Mouse (Mus musculus) liver, postnatal 0 days (tissue): ENCODE results near the gene Tle6.

Experiments
- CTCF ChIP-seq: sonication (generic); IDR thresholded peaks from 2 replicates; pipeline ENCODE4 v1.5.1; 2016; ENCODE audit warnings: antibody characterized with exemption, low read depth
- EP300 ChIP-seq: IDR thresholded peaks from 2 replicates; pipeline ENCODE4 v1.6.1; 2016; ENCODE audit warnings: antibody characterized with exemption, low read depth, mild to moderate bottlenecking

DNA sequence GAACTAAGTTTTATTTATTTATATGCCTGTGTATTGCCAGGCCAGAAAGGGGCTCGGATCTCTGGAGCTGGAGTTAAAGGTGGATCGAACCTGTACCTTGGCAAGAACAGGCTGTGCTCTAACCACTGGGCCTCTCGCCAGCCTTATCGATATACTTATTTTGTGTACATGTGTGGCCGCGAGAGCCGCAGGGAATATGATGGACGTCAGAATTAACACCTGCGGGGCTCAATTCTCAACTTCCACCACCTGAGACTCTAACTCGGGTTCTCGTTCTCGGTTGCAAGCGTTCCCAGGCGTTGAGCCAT, 4.7 kb upstream of the Tle6 start:
- no peak for TF ChIP-seq EP300
- no peak for TF ChIP-seq CTCF
